Mouse (Mus musculus): Measurements from ENCODE around the gene 2010109A12Rik. TPM values are rescaled to one million over a fixed set of nuclear protein-coding genes. Genes with fewer than 3 reads are reported as not detected.

2010109A12Rik gene
- polyA plus RNA-seq, 1 experiment = 0.84 TPM

DNA sequence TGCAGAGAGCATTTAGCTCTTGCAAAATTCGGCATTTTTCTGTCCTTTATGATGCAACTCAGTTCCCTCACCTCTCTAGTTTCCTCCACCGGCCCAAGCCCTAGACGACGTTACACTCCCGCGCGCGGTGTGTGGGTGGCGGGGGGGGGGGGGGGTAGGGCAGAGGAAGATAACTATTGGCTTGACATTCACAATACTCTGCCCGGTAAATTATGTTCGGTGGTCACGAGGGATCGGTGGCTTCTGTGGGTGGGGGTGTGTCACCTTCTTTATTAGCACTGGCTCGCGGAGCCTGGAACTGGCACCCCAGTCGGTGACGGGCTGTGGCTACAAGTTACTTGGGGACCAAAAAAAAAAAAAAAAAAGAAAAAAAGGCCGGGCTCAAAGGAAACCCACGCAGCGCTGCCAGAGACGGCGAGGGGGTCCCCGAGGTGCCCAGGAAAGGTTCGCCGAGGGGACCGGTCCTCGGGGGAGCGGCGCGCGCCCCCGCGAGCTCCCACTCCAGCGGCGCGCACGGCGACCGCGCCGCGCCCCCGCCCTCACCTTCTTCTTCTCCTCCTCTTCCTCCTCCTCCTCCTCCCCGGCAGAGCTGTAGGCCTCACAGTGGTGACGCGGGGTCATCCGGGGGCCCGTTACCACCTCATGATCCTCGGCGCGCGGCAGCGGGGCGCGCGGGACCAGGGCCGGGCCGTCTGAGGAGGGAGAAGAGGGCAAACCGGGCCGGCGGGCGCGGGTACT, 778 bp upstream of the 2010109A12Rik start:
- DNase-seq = peak; percentile 73
- no peak for TF ChIP-seq POLR2A (IDR thresholded peaks at IDR 0.05; ENCODE audit: borderline replicate concordance, insufficient read depth, low read length)
- TF ChIP-seq CTCF (IDR thresholded peaks at IDR 0.05; ENCODE audit: borderline replicate concordance, insufficient read depth, low read depth, low read length) = no peak
- Histone ChIP-seq H3K27ac (ENCODE audit: insufficient read depth, low read length) (peak overlapping the region; percentile 98), H3K27me3 (ENCODE audit: control insufficient read depth, insufficient read depth, low read length) (no peaks in the 10 kb centered on the region), H3K4me3 (replicated peaks; ENCODE audit: insufficient read depth, low read depth, low read length) (peak overlapping the region; percentile 100), H3K4me1 (ENCODE audit: control insufficient read depth, insufficient read depth, low read length) (no peaks in the 10 kb centered on the region; the same call in 1 of the 2 replicates)
- under 1% methylated on average over 63 of the region's 63 CpGs for WGBS

DNA sequence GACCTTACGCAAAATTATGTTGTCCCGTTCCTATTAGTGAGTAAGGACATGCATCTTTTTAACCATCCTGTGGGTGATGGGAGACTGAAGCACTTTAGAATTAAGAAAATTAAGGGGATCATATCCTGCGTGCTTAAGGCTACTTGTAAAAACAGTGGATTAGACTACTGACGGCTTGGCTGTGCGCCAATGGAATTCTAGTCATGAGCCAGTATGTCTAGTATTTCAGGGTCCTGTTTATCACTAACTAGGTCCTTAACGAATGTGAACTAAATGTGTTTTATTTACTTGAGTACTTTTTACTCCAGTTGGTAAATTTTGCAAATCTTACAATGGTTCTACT, 659 bp downstream of the 2010109A12Rik start:
- DNase-seq = no peak
- no peaks in the 10 kb centered on the region; the same call in 1 of the 2 replicates for H3K4me1 ChIP-seq (ENCODE audit: control insufficient read depth, insufficient read depth, low read length)
- no peaks in the 10 kb centered on the region for H3K27me3 ChIP-seq (ENCODE audit: control insufficient read depth, insufficient read depth, low read length)
- H3K27ac ChIP-seq (ENCODE audit: insufficient read depth, low read length) = peak overlapping the region; percentile 83; the same call in 1 of the 2 replicates
- under 1% methylated on average over 6 of the region's 6 CpGs for WGBS
- peak overlapping the region; percentile 97 for H3K4me3 ChIP-seq (replicated peaks; ENCODE audit: insufficient read depth, low read depth, low read length)
- TF ChIP-seq CTCF (IDR thresholded peaks at IDR 0.05; ENCODE audit: borderline replicate concordance, insufficient read depth, low read depth, low read length) (no peak), POLR2A (IDR thresholded peaks at IDR 0.05; ENCODE audit: borderline replicate concordance, insufficient read depth, low read length) (no peak)

DNA sequence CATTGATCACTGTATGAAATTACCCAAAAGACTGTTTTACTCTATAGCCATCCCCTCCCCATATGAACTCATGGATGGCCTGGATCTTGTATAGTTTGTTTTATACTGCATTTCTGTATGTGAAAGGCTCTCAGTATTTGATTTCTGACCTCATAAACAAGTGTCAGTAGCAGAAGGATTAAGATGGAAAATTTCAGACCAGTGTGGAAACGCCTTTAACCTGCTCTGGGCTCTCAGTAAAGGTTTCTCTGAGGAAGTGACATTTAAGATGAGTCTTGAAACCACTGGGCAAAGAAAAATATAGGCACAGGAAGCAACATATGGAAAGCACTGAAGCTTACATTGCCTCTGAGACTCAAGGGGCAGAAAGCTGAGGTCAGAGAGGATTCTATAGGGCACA, 1.2 kb downstream of the 2010109A12Rik start:
- WGBS = 78% methylated on average over 1 of the region's 1 CpGs
- Histone ChIP-seq H3K4me3 (replicated peaks; ENCODE audit: insufficient read depth, low read depth, low read length) (no peak overlapping the region), H3K27ac (ENCODE audit: insufficient read depth, low read length) (no peak overlapping the region; the same call in 1 of the 2 replicates), H3K27me3 (ENCODE audit: control insufficient read depth, insufficient read depth, low read length) (no peaks in the 10 kb centered on the region), H3K4me1 (ENCODE audit: control insufficient read depth, insufficient read depth, low read length) (no peaks in the 10 kb centered on the region; the same call in 1 of the 2 replicates)
- TF ChIP-seq POLR2A (IDR thresholded peaks at IDR 0.05; ENCODE audit: borderline replicate concordance, insufficient read depth, low read length) (no peak), CTCF (IDR thresholded peaks at IDR 0.05; ENCODE audit: borderline replicate concordance, insufficient read depth, low read depth, low read length) (no peak)
- no peak for DNase-seq

DNA sequence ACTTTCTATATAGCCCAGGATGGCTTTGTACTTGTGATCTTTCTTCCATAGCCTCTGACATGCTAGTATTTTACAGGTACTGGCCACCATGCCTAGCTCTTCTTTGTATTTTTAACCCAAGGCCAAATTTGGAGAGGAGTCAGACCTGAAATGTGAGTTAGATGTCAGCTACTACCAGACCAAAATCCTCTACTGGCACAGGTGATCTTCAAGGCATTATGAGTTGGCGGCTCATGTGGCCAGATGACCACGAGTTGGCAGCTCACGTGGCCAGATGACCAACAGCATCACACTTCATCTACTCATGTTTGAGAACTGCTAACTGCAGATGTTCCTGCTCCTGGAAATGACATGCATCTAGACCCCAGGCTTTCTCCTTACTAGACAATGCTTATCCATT, 12.1 kb downstream of the 2010109A12Rik start:
- no peak for DNase-seq
- Histone ChIP-seq H3K27ac (ENCODE audit: insufficient read depth, low read length) (no peak overlapping the region), H3K27me3 (ENCODE audit: control insufficient read depth, insufficient read depth, low read length) (no peaks in the 10 kb centered on the region), H3K4me3 (replicated peaks; ENCODE audit: insufficient read depth, low read depth, low read length) (no peak overlapping the region), H3K4me1 (ENCODE audit: control insufficient read depth, insufficient read depth, low read length) (peaks cover 3% of the 10 kb centered on the region; the same call in 1 of the 2 replicates)
- TF ChIP-seq CTCF (IDR thresholded peaks at IDR 0.05; ENCODE audit: borderline replicate concordance, insufficient read depth, low read depth, low read length) (no peak), POLR2A (IDR thresholded peaks at IDR 0.05; ENCODE audit: borderline replicate concordance, insufficient read depth, low read length) (no peak)
- 75% methylated on average over 3 of the region's 3 CpGs for WGBS

DNA sequence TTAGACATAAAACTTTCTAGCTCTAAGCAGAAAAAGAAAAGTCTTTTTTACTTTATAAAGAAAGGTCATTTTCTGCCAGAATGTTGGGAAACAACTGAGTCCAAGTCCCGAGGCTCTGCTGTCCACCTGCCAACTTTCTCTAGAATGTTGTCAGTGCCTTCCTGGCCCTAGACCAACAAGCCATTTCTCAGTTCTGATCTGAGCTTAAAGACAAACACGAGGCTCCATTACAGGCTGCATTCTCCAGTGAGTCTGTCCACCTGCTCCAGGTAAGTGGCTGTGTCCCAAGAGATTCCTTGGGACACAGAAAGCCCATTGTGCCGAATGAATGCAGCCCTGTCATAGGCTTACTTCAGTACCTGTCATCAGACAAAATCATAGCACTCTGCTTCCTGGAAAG, 15.3 kb downstream of the 2010109A12Rik start:
- 6% methylated on average over 3 of the region's 3 CpGs for WGBS
- TF ChIP-seq POLR2A (IDR thresholded peaks at IDR 0.05; ENCODE audit: borderline replicate concordance, insufficient read depth, low read length) (no peak), CTCF (IDR thresholded peaks at IDR 0.05; ENCODE audit: borderline replicate concordance, insufficient read depth, low read depth, low read length) (no peak)

DNA sequence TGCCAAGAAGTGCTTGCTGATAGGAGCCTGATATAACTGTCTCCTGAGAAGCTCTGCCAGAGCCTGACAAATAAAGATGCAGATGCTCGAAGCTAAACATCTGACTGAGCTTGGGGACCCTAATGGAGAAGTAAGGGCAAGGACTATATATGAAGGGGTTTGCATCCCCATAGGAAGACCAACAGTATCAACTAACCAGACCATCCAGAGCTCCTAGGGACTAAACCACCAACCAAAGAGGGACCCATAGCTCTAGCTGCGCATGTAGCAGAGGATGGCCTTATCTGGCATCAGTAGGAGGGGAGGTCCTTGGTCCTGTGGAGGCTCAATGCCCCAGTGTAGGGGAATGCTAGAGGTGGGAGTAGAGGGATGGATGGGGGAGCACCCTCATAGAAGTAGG, 18.2 kb downstream of the 2010109A12Rik start:
- Histone ChIP-seq H3K4me3 (replicated peaks; ENCODE audit: insufficient read depth, low read depth, low read length) (no peak overlapping the region), H3K4me1 (ENCODE audit: control insufficient read depth, insufficient read depth, low read length) (peaks cover 11% of the 10 kb centered on the region; the same call in 1 of the 2 replicates), H3K27ac (ENCODE audit: insufficient read depth, low read length) (no peak overlapping the region), H3K27me3 (ENCODE audit: control insufficient read depth, insufficient read depth, low read length) (no peaks in the 10 kb centered on the region)
- TF ChIP-seq POLR2A (IDR thresholded peaks at IDR 0.05; ENCODE audit: borderline replicate concordance, insufficient read depth, low read length) = no peak
- TF ChIP-seq CTCF (IDR thresholded peaks at IDR 0.05; ENCODE audit: borderline replicate concordance, insufficient read depth, low read depth, low read length) = no peak
- 57% methylated on average over 2 of the region's 2 CpGs for WGBS
- DNase-seq = no peak

More for the DNA sequence above, 15.3 kb downstream of the 2010109A12Rik start:
- Histone ChIP-seq H3K27me3 (ENCODE audit: control insufficient read depth, insufficient read depth, low read length) (no peaks in the 10 kb centered on the region), H3K4me1 (ENCODE audit: control insufficient read depth, insufficient read depth, low read length) (peaks cover 11% of the 10 kb centered on the region; the same call in 1 of the 2 replicates), H3K27ac (ENCODE audit: insufficient read depth, low read length) (peak overlapping the region; percentile 87; the same call in 1 of the 2 replicates), H3K4me3 (replicated peaks; ENCODE audit: insufficient read depth, low read depth, low read length) (no peak overlapping the region)
- DNase-seq = peak; percentile 67 to 79

DNA sequence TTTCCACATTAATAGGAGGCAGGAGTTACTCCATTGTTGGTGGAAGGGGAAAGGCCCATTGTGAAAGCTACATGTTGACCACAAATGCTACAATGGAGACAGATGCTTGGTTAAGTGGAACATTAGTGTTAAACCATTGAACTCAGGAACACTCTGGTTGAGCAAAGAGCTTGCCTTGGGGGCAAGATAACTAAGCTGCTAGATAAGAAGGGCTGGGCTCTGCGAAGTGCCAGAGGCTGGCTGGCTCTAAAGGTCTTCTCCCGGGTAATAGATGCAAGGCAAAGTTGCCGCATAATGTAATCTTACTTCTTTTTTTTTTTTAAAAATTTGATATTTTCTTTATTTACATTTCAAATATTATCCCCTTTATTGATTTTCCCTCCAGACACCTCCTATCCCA, 20.8 kb downstream of the 2010109A12Rik start:
- 95% methylated on average over 3 of the region's 3 CpGs for WGBS
- H3K27ac ChIP-seq (ENCODE audit: insufficient read depth, low read length) = no peak overlapping the region
- H3K27me3 ChIP-seq (ENCODE audit: control insufficient read depth, insufficient read depth, low read length) = no peaks in the 10 kb centered on the region
- DNase-seq = no peak
- no peak overlapping the region for H3K4me3 ChIP-seq (replicated peaks; ENCODE audit: insufficient read depth, low read depth, low read length)
- TF ChIP-seq CTCF (IDR thresholded peaks at IDR 0.05; ENCODE audit: borderline replicate concordance, insufficient read depth, low read depth, low read length) (no peak), POLR2A (IDR thresholded peaks at IDR 0.05; ENCODE audit: borderline replicate concordance, insufficient read depth, low read length) (no peak)
- peaks cover 13% of the 10 kb centered on the region; the same call in 1 of the 2 replicates for H3K4me1 ChIP-seq (ENCODE audit: control insufficient read depth, insufficient read depth, low read length)

DNA sequence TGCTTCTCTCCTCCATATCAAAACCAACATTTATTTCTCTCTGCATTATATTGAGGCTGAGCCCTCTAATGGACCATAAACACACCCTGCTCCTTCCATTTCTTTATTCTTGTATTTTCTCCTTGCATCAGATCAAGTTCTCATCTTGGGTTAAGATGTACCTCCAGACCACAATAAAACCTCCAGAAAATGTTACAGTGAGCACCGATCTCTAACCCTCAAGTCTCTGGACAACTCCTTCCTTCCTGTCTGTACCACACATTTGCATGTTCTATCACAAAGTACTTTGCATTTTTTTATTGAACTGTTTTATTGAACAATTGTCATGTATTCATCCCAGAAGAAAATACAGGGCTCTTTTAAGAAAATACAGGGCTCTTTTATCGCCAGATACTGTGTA, 23.2 kb downstream of the 2010109A12Rik start:
- no peak overlapping the region for H3K4me3 ChIP-seq (replicated peaks; ENCODE audit: insufficient read depth, low read depth, low read length)
- TF ChIP-seq CTCF (IDR thresholded peaks at IDR 0.05; ENCODE audit: borderline replicate concordance, insufficient read depth, low read depth, low read length) (no peak), POLR2A (IDR thresholded peaks at IDR 0.05; ENCODE audit: borderline replicate concordance, insufficient read depth, low read length) (no peak)

More for the DNA sequence above, 23.2 kb downstream of the 2010109A12Rik start:
- Histone ChIP-seq H3K27me3 (ENCODE audit: control insufficient read depth, insufficient read depth, low read length) (no peaks in the 10 kb centered on the region), H3K4me1 (ENCODE audit: control insufficient read depth, insufficient read depth, low read length) (peaks cover 28% of the 10 kb centered on the region; the same call in 1 of the 2 replicates), H3K27ac (ENCODE audit: insufficient read depth, low read length) (no peak overlapping the region)
- no peak for DNase-seq
- 91% methylated on average over 2 of the region's 2 CpGs for WGBS
